Mouse (Mus musculus) heart, postnatal 0 days (tissue): ENCODE data around the gene Gng10.

Experiments used
- CTCF ChIP-seq: IDR thresholded peaks from 2 replicates; pipeline ENCODE4 v1.5.1; 2016; ENCODE audit warnings: antibody characterized with exemption, control low read depth, low read depth
- EP300 ChIP-seq: IDR thresholded peaks from 2 replicates; pipeline ENCODE4 v1.6.1; 2016; ENCODE audit warnings: antibody characterized with exemption, low read depth

- no peak for TF ChIP-seq CTCF
- no peak for TF ChIP-seq EP300
Measured at GRCm38 (mm10) chr4:59002948-59003805, 31.7 kb upstream of the Gng10 start, which contains the start of gene Gm20503.
